Mouse (Mus musculus) stomach, postnatal 0 days (tissue): ENCODE measurements around the gene Mef2a.

Source experiments
- CTCF ChIP-seq: IDR thresholded peaks from 2 replicates; pipeline ENCODE4 v1.5.1; 2016; ENCODE audit warnings: antibody characterized with exemption, low read depth, mild to moderate bottlenecking, moderate library complexity
- EP300 ChIP-seq: optimal IDR thresholded peaks from 2 replicates; pipeline ENCODE3; 2016; ENCODE audit warnings: antibody characterized with exemption

DNA sequence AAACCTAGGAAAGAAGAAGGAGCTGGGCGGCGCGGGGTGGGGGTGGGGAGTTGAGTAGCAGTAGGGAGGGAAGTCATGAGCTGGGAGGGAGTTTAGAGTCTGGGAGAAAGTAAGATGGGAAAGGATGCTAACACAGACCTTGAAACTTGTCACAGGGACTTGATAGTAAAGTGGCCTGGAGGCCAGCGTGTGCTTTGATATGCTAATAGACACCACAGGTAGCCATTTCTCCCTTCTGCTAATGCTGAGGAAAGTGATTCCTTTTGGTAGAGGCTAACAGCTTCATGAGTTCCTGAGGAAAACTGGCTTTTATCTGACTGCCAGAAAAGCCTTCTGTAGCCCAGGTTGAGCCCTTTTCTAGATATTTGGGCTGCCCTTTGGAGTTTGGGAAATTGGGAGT, 188.9 kb downstream of the Mef2a start:
- TF ChIP-seq CTCF (no peak), EP300 (no peak)
